Mouse (Mus musculus) brain, embryonic 14.5 days (tissue): Measurements from ENCODE around the gene Tesc.

Experiments used
- CTCF ChIP-seq: fragments of 200-500 bp; IDR thresholded peaks from 2 replicates; pipeline ENCODE4 v1.5.1; 2012; ENCODE audit warnings: inconsistent platforms, mild to moderate bottlenecking, moderate library complexity, borderline replicate concordance; ENCODE audit not compliant: insufficient read depth, insufficient read length; ENCODE audit errors: extremely low read depth
- POLR2A ChIP-seq: fragments of 200-500 bp; IDR thresholded peaks from 2 replicates; pipeline ENCODE4 v1.6.1; 2012; ENCODE audit warnings: mild to moderate bottlenecking, inconsistent platforms, borderline replicate concordance; ENCODE audit not compliant: poor library complexity, insufficient read depth, insufficient read length, severe bottlenecking; ENCODE audit errors: extremely low read depth

DNA sequence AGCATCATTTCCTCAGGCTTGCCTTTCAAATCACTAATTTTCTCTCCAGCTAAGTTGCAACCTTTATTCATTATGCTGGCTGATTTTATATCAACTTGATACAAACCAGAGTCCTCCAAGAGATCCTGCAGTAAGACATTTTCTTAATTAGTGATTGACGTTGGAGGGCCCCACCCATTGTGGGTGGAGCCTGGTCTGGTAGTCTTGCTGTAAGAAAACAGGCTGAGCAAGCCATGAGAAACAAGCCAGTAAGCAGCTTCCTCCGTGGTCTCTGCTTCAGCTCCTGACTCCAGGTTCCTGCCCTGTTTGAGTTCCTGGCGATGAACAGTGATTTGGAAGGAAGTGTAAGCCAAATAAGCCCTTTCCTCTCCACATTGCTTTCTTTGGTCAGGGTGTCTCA lies 8.2 kb downstream of the Tesc start:
- no peak for TF ChIP-seq POLR2A
- no peak for TF ChIP-seq CTCF
